Mouse (Mus musculus) left cerebral cortex, postnatal 10 days (tissue): Measurements from ENCODE around the gene Rcbtb1. TPM values are rescaled to one million over a fixed set of nuclear protein-coding genes. Genes with fewer than 3 reads are reported as not detected.

ENCODE experiments used
- DNase-seq, 2 experiments: peaks; one replicate each; pipeline ENCODE4 v3.0.0; 2021 to 2022; ENCODE audit warnings: low spot score in 2 of 2, mixed read lengths in 1 of 2; ENCODE audit errors: extremely low spot score in 1 of 2
- intact Hi-C: fragments of 180-260 bp; cut with DNase I; formaldehyde crosslinking; loops from one replicate; pipeline ENCODE4 v1.15.1; 2025
- total RNA-seq, 2 experiments: library from RNA; stranded (reverse); gene quantifications; 2 replicates each; pipeline ENCODE4 v1.2.3; 2021

The Rcbtb1 gene
- 10 to 100 TPM; 23.2 to 26.2 TPM for total RNA-seq

GRCm38 (mm10) chr14:59200711-59201603 is at the start of gene Rcbtb1:
TSS of gene Rcbtb1 (plus strand) at chr14:59201209.
- intact Hi-C loops = no loop called here
- peak; percentile 86 to 94 for DNase-seq

- intact Hi-C loops = loop anchor here (10.0 kb wide), 1 partner anchor 399 kb away; no protein-coding TSS in a partner anchor
- peak in 1 of 2 experiments; percentile 8 for DNase-seq
Measured at GRCm38 (mm10) chr14:59155589-59155988, 45.4 kb upstream of the Rcbtb1 start.

- intact Hi-C loops = loop anchor here (10.0 kb wide), 1 partner anchor 398 kb away; no protein-coding TSS in a partner anchor
- DNase-seq = no peak
Measured at GRCm38 (mm10) chr14:59157016-59157698, 43.9 kb upstream of the Rcbtb1 start.

- no peak for DNase-seq
- intact Hi-C loops = no loop called here
Measured at GRCm38 (mm10) chr14:59178649-59179048, 22.4 kb upstream of the Rcbtb1 start, which contains the start of gene Gm5142. TSS of gene Gm5142 (minus strand) at chr14:59178749.

- intact Hi-C loops = no loop called here
Measured at GRCm38 (mm10) chr14:59182732-59183131, 18.3 kb upstream of the Rcbtb1 start.

GRCm38 (mm10) chr14:59185514-59185913 is 15.5 kb upstream of the Rcbtb1 start:
- DNase-seq = no peak
- intact Hi-C loops = no loop called here

More at GRCm38 (mm10) chr14:59182732-59183131, 18.3 kb upstream of the Rcbtb1 start:
- no peak for DNase-seq

- DNase-seq = no peak
- intact Hi-C loops = no loop called here
Measured at GRCm38 (mm10) chr14:59186121-59186520, 14.9 kb upstream of the Rcbtb1 start.

- intact Hi-C loops = no loop called here
- DNase-seq = no peak
Measured at GRCm38 (mm10) chr14:59201604-59202215, 701 bp downstream of the Rcbtb1 start.

- intact Hi-C loops = no loop called here
- DNase-seq = no peak
Measured at GRCm38 (mm10) chr14:59205461-59205860, 4.5 kb downstream of the Rcbtb1 start.

- DNase-seq = no peak
- intact Hi-C loops = no loop called here
Measured at GRCm38 (mm10) chr14:59205976-59206583, 5.1 kb downstream of the Rcbtb1 start.

- intact Hi-C loops = no loop called here
- no peak for DNase-seq
Measured at GRCm38 (mm10) chr14:59209003-59209402, 8.0 kb downstream of the Rcbtb1 start.

- intact Hi-C loops = no loop called here
- DNase-seq = no peak
Measured at GRCm38 (mm10) chr14:59209816-59210215, 8.8 kb downstream of the Rcbtb1 start.

GRCm38 (mm10) chr14:59219241-59219640 is 18.2 kb downstream of the Rcbtb1 start:
- intact Hi-C loops = no loop called here
- DNase-seq = peak in 1 of 2 experiments; percentile 36

GRCm38 (mm10) chr14:59226240-59226639 is 25.2 kb downstream of the Rcbtb1 start:
- DNase-seq = no peak
- intact Hi-C loops = no loop called here

GRCm38 (mm10) chr14:59229822-59230221 is 28.8 kb downstream of the Rcbtb1 start:
- no peak for DNase-seq

GRCm38 (mm10) chr14:59230331-59230966 is 29.4 kb downstream of the Rcbtb1 start:
- no peak for DNase-seq
- intact Hi-C loops = loop anchor here (10.0 kb wide), 1 partner anchor 324 kb away; no protein-coding TSS in a partner anchor

More at GRCm38 (mm10) chr14:59229822-59230221, 28.8 kb downstream of the Rcbtb1 start:
- intact Hi-C loops = loop anchor here (10.0 kb wide), 1 partner anchor 325 kb away; no protein-coding TSS in a partner anchor

- DNase-seq = peak in 1 of 2 experiments; percentile 33
- intact Hi-C loops = loop anchor here (10.0 kb wide), 1 partner anchor 323 kb away; no protein-coding TSS in a partner anchor
Measured at GRCm38 (mm10) chr14:59232003-59232402, 31.0 kb downstream of the Rcbtb1 start.

- intact Hi-C loops = loop anchor here (10.0 kb wide), 1 partner anchor 321 kb away; no protein-coding TSS in a partner anchor
- no peak for DNase-seq
Measured at GRCm38 (mm10) chr14:59233635-59234034, 32.6 kb downstream of the Rcbtb1 start.
